Mouse (Mus musculus) ES-E14 (cell line): Measurements from ENCODE around the gene Fblim1. TPM values are rescaled to one million over a fixed set of nuclear protein-coding genes. Genes with fewer than 3 reads are reported as not detected.

Source experiments
- DNase-seq: peaks from one replicate; pipeline ENCODE4 v3.0.0-alpha.2; 2013; ENCODE audit warnings: low read depth, low spot score
- H3K27ac ChIP-seq: 2 replicates; pipeline ENCODE4 v1.5.1; 2012; ENCODE audit warnings: low read depth, mild to moderate bottlenecking, low read length, moderate library complexity, mixed read lengths; ENCODE audit not compliant: poor library complexity, insufficient read depth, severe bottlenecking
- H3K36me3 ChIP-seq: 2 replicates; pipeline ENCODE4 v1.6.1; 2012; ENCODE audit warnings: mild to moderate bottlenecking, low read length, moderate library complexity, mixed read lengths; ENCODE audit not compliant: control insufficient read depth, poor library complexity, insufficient read depth, severe bottlenecking
- H3K4me1 ChIP-seq, 2 experiments: fragments of 150-350 bp in 1 of 2; sonication (generic) in 1 of 2; 2 replicates each; pipeline ENCODE4 v1.6.1; 2012; ENCODE audit warnings: low read length in 2 of 2, mild to moderate bottlenecking in 1 of 2, mixed read lengths in 1 of 2; ENCODE audit not compliant: control insufficient read depth in 2 of 2, insufficient read depth in 2 of 2, poor library complexity in 1 of 2
- H3K4me3 ChIP-seq, 2 experiments: fragments of 150-350 bp in 1 of 2; sonication (generic) in 1 of 2; 2 replicates each; pipeline ENCODE4 v1.5.1; 2012; ENCODE audit warnings: low read length in 2 of 2, low read depth in 1 of 2, mild to moderate bottlenecking in 1 of 2, mixed read lengths in 1 of 2; ENCODE audit not compliant: insufficient read depth in 1 of 2, poor library complexity in 1 of 2, severe bottlenecking in 1 of 2
- H3K9ac ChIP-seq: 2 replicates; pipeline ENCODE4 v1.6.1; 2012; ENCODE audit warnings: low read depth, mild to moderate bottlenecking, low read length, mixed read lengths; ENCODE audit not compliant: poor library complexity, insufficient read depth, severe bottlenecking
- H3K9me3 ChIP-seq: fragments of 150-350 bp; sonication (generic); 2 replicates; pipeline ENCODE4 v1.6.1; 2012; ENCODE audit warnings: low read depth, mild to moderate bottlenecking, low read length; ENCODE audit not compliant: control insufficient read depth, insufficient read depth
- CHD2 ChIP-seq: IDR thresholded peaks from 2 replicates; pipeline ENCODE4 v1.6.1; 2014; ENCODE audit warnings: mild to moderate bottlenecking, low read depth, low read length, inconsistent platforms
- HCFC1 ChIP-seq: IDR thresholded peaks from 2 replicates; pipeline ENCODE4 v1.6.1; 2012; ENCODE audit warnings: low read length, inconsistent platforms, borderline replicate concordance; ENCODE audit not compliant: insufficient read depth
- MAFK ChIP-seq: IDR thresholded peaks from 2 replicates; pipeline ENCODE4 v1.6.1; 2014; ENCODE audit warnings: mild to moderate bottlenecking, low read depth, low read length, inconsistent platforms; ENCODE audit not compliant: insufficient read depth
- ZC3H11A ChIP-seq: IDR thresholded peaks from 2 replicates; pipeline ENCODE4 v1.6.1; 2012; ENCODE audit warnings: low read depth, mild to moderate bottlenecking, inconsistent platforms, low read length, borderline replicate concordance
- ZNF384 ChIP-seq: IDR thresholded peaks from 2 replicates; pipeline ENCODE4 v1.6.1; 2012; ENCODE audit warnings: low read depth, low read length, inconsistent platforms
- in situ Hi-C, 2 experiments: fragments of 600-800 bp; cut with MboI; formaldehyde crosslinking; loops; one replicate each; pipeline ENCODE4 v1.15.1; 2025; ENCODE audit warnings: low sequenced_read_pairs in 2 of 2, inconsistent platforms in 1 of 2; ENCODE audit not compliant: unreplicated experiment in 2 of 2
- total RNA-seq: library from RNA; depleted of rRNA; stranded (reverse); fragments of 300-350 nt; gene quantifications from 2 replicates; pipeline ENCODE4 v1.2.3, GENCODE M21; 2012

Fblim1 gene
- total RNA-seq, 1 experiment: 71.3 TPM

GRCm38 (mm10) chr4:141544536-141544935 is 61.4 kb downstream of the Fblim1 start:
- Histone ChIP-seq H3K27ac (no peak overlapping the region), H3K4me3 (peak overlapping the region in 1 of 2 experiments; percentile 93; a peak in 2 of 4 replicates), H3K9ac (no peak overlapping the region)

GRCm38 (mm10) chr4:141543593-141543992 is 62.3 kb downstream of the Fblim1 start:
- TF ChIP-seq ZC3H11A (no peak), HCFC1 (no peak), ZNF384 (no peak), CHD2 (no peak), MAFK (no peak)
- Histone ChIP-seq H3K36me3 (no peaks in the 10 kb centered on the region), H3K4me3 (no peak overlapping the region), H3K4me1 (peaks cover 3 to 8% of the 10 kb centered on the region in 2 experiments; a peak in 2 of 4 replicates), H3K27ac (no peak overlapping the region), H3K9me3 (no peaks in the 10 kb centered on the region), H3K9ac (no peak overlapping the region)
- in situ Hi-C loops: no loop called here
- DNase-seq: no peak

More at GRCm38 (mm10) chr4:141544536-141544935, 61.4 kb downstream of the Fblim1 start:
- in situ Hi-C loops: no loop called here
- H3K9me3 ChIP-seq: no peaks in the 10 kb centered on the region
- peaks cover 5 to 8% of the 10 kb centered on the region in 2 experiments; a peak in 2 of 4 replicates for H3K4me1 ChIP-seq
- H3K36me3 ChIP-seq: no peaks in the 10 kb centered on the region
- TF ChIP-seq MAFK (no peak), ZC3H11A (no peak), HCFC1 (no peak), CHD2 (no peak), ZNF384 (no peak)
- no peak for DNase-seq

- no peak overlapping the region for H3K27ac ChIP-seq
- in situ Hi-C loops: no loop called here
- H3K9ac ChIP-seq: no peak overlapping the region
- H3K9me3 ChIP-seq: no peaks in the 10 kb centered on the region
- H3K36me3 ChIP-seq: no peaks in the 10 kb centered on the region
- no peak for DNase-seq
- no peak overlapping the region for H3K4me3 ChIP-seq
- H3K4me1 ChIP-seq: peaks cover 3 to 4% of the 10 kb centered on the region in 2 experiments; a peak in 1 of 4 replicates
- TF ChIP-seq ZNF384: no peak
- no peak for TF ChIP-seq ZC3H11A
- TF ChIP-seq MAFK: no peak
- TF ChIP-seq CHD2: no peak
- no peak for TF ChIP-seq HCFC1
These were observed 64.0 kb downstream of the Fblim1 start for GRCm38 (mm10) chr4:141541851-141542250.

- Histone ChIP-seq H3K9ac (no peak overlapping the region), H3K4me3 (no peak overlapping the region), H3K9me3 (no peaks in the 10 kb centered on the region), H3K4me1 (peaks cover 3 to 4% of the 10 kb centered on the region in 2 experiments; a peak in 1 of 4 replicates), H3K27ac (no peak overlapping the region), H3K36me3 (no peaks in the 10 kb centered on the region)
- in situ Hi-C loops: no loop called here
- DNase-seq: no peak
- TF ChIP-seq MAFK: peak; percentile 46; the same call in 1 of the 2 replicates
- no peak for TF ChIP-seq ZNF384
These were observed 65.1 kb downstream of the Fblim1 start for GRCm38 (mm10) chr4:141540844-141541243.
